Mouse (Mus musculus): Measurements from ENCODE around the gene Rbm5. TPM values are rescaled to one million over a fixed set of nuclear protein-coding genes. Genes with fewer than 3 reads are reported as not detected.

The Rbm5 gene
- 262 TPM for total RNA-seq (2023)

DNA sequence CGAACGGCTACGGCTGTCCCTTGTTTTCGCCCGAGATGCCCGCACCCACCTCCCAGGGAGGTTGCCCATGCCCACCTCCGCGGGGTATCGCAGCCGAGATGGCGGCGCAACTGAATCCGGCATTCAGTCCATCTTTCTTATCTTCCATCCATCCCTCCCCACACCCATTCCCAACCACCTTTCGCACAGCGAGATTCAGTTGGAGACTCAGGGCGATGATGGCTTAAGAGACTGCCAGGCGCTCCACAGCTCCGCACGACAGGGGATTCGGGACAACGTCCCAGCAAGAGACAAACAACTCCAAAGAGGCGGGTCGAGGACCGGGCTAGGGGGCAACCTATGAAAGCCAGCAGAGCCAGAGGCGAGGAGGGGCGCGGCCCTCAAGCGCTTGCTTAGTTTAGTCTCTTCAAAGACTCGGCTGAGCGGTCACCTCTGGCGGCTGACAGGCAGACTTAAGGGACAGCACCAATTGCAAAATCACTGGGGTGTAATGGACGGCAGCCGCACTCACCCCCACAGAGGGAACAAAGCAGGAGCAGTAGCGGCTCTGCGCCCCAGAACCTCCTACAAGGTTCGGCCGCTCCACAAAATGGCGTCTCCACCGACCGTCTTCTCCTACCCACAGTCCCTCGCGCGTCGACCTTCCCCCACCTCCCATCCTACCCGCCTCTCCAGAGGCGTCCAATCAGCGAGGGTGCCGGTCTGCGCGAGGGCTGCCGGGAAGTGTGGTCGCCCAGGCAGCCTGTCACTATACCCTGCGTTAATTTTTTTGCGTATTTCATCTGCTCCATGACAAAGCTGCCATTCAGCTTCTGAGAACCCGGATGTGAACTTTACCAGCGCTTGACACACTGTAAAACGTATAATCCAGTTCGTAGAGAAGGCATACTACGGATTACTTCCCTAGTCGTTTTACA, at the start of gene Rbm5:
Rbm5 (minus strand) TSS at position 623 of the 917 bp plus-strand sequence.

GRCm38 (mm10) chr9:107709697-107710483, 60.9 kb downstream of the Rbm5 start, which contains the start of gene Sema3f:
TSS of gene Sema3f (minus strand) at chr9:107710475.

Other genes with a start within 250 kb of the Rbm5 start
- gene Tmem115, start 237.1 kb downstream of the Rbm5 start, total RNA-seq (2023), result 28.2 TPM
- 14.7 TPM for gene Cyb561d2, start 228.8 kb downstream of the Rbm5 start, total RNA-seq (2023)
- gene Nprl2, start 228.8 kb downstream of the Rbm5 start, total RNA-seq (2023), result 28.5 TPM
- 0.86 TPM for gene Zmynd10, start 223.7 kb downstream of the Rbm5 start, total RNA-seq (2023)
- 76.0 TPM for gene Rassf1, start 219.4 kb downstream of the Rbm5 start, total RNA-seq (2023)
- gene Tusc2, start 207.7 kb downstream of the Rbm5 start, total RNA-seq (2023), result 16.4 TPM
- gene Hyal2, start 203.1 kb downstream of the Rbm5 start, total RNA-seq (2023), result 2.3 TPM
- gene Hyal1, start 194.1 kb downstream of the Rbm5 start, total RNA-seq (2023), result 2.0 TPM
- 9.3 TPM for gene Naa80, start 192.1 kb downstream of the Rbm5 start, total RNA-seq (2023)
- gene Hyal3, start 190.2 kb downstream of the Rbm5 start, total RNA-seq (2023), result 1.7 TPM
- 42.1 TPM for gene Ifrd2, start 183.4 kb downstream of the Rbm5 start, total RNA-seq (2023)
- gene Sema3b, start 161.8 kb downstream of the Rbm5 start, total RNA-seq (2023), result 0.83 TPM
- gene Gnai2, start 135.6 kb downstream of the Rbm5 start, total RNA-seq (2023), result 494 TPM
- not detected for gene Slc38a3, start 101.5 kb downstream of the Rbm5 start, total RNA-seq (2023)
- gene Gnat1, start 91.3 kb downstream of the Rbm5 start, total RNA-seq (2023), result 1.4 TPM
- 2.0 TPM for gene Sema3f, start 60.5 kb downstream of the Rbm5 start, total RNA-seq (2023)
- 139 TPM for gene Rbm6, start 102.2 kb upstream of the Rbm5 start, total RNA-seq (2023)
- gene Mon1a, start 117.2 kb upstream of the Rbm5 start, total RNA-seq (2023), result 18.6 TPM
- gene Mst1r, start 135.9 kb upstream of the Rbm5 start, total RNA-seq (2023), result 0.24 TPM
- not detected for gene Actl11, start 157.5 kb upstream of the Rbm5 start, total RNA-seq (2023)
- gene Camkv, start 164.7 kb upstream of the Rbm5 start, total RNA-seq (2023), result not detected
- 8.8 TPM for gene Traip, start 179.1 kb upstream of the Rbm5 start, total RNA-seq (2023)
- gene Uba7, start 204.5 kb upstream of the Rbm5 start, total RNA-seq (2023), result 186 TPM
- 0.89 TPM for gene Gm20661, start 212.1 kb upstream of the Rbm5 start, total RNA-seq (2023)
- gene Inka1, start 214.9 kb upstream of the Rbm5 start, total RNA-seq (2023), result 2.2 TPM
- 3.0 TPM for gene Cdhr4, start 221.5 kb upstream of the Rbm5 start, total RNA-seq (2023)
- gene Gm20662, start 225.4 kb upstream of the Rbm5 start, total RNA-seq (2023), result not detected
- gene Ip6k1, start 231.5 kb upstream of the Rbm5 start, total RNA-seq (2023), result 143 TPM

Data from CD4-positive naive resting alpha-beta T cell, adult 57 days (primary cell).